Comparison of ENCODE assay signal across 7 mouse cellular contexts in genomic region chr9:36916362-36916761, GRCm38 (mm10).
DNase-seq lines count a peak whose midpoint lies in the region; ATAC-seq and TF ChIP-seq lines count a peak whose summit lies in the region.

No protein-coding gene starts in this region.

- DNase-seq in adrenal gland, postnatal 14 days, result peak; percentile 79
- DNase-seq in embryo, embryonic 9.5 days (ENCODE audit: extremely low spot score), result peak; percentile 84
- peak; percentile 96 for DNase-seq in heart, adult 11 months
- DNase-seq in left cerebral cortex, postnatal 36 days (ENCODE audit: low spot score in 2 of 2), result peak; percentile 85
- peak in 1 of 2 experiments; percentile 40 for DNase-seq in spleen, adult 2 months (ENCODE audit: low read depth in 1 of 2, low spot score in 2 of 2)

- no peak overlapping the region for H3K4me3 ChIP-seq in intestine, postnatal 0 days (ENCODE audit: low read depth, low read length)
- no peak overlapping the region for H3K4me3 ChIP-seq in midbrain, embryonic 15.5 days
- no peak overlapping the region for H3K4me3 ChIP-seq in spleen, adult 2 months (ENCODE audit: extremely low read depth, insufficient read depth, insufficient read length)

- no peaks in the 10 kb centered on the region for H3K9me3 ChIP-seq in intestine, postnatal 0 days (ENCODE audit: control insufficient read depth)
- no peaks in the 10 kb centered on the region for H3K9me3 ChIP-seq in midbrain, embryonic 15.5 days

- H3K27ac ChIP-seq in intestine, postnatal 0 days (ENCODE audit: low read depth, low read length), result no peak overlapping the region
- H3K27ac ChIP-seq in midbrain, embryonic 15.5 days, result no peak overlapping the region
- no peak overlapping the region for H3K27ac ChIP-seq in spleen, adult 2 months (ENCODE audit: insufficient read depth, low read length)

- no peaks in the 10 kb centered on the region for H3K27me3 ChIP-seq in intestine, postnatal 0 days (replicated peaks; ENCODE audit: control insufficient read depth, insufficient read depth, low read length)
- no peaks in the 10 kb centered on the region for H3K27me3 ChIP-seq in midbrain, embryonic 15.5 days (replicated peaks)
- H3K27me3 ChIP-seq in spleen, adult 2 months (ENCODE audit: control insufficient read depth, insufficient read depth, low read length), result no peaks in the 10 kb centered on the region

- no peaks in the 10 kb centered on the region for H3K36me3 ChIP-seq in intestine, postnatal 0 days (ENCODE audit: control insufficient read depth, insufficient read depth)
- H3K36me3 ChIP-seq in midbrain, embryonic 15.5 days (replicated peaks), result no peaks in the 10 kb centered on the region
- H3K36me3 ChIP-seq in spleen, adult 2 months (ENCODE audit: control insufficient read depth, insufficient read depth, low read length), result no peaks in the 10 kb centered on the region

- intact Hi-C loops in left cerebral cortex, postnatal 36 days (cut with DNase I), result loop anchor here (1.0 to 5.0 kb wide), 2 partner anchors 46 to 230 kb away; no protein-coding TSS in a partner anchor

- 5% methylated on average over 6 of the region's 6 CpGs for WGBS in intestine, postnatal 0 days
- WGBS in midbrain, embryonic 15.5 days, result 2% methylated on average over 6 of the region's 6 CpGs
- WGBS in spleen, adult 2 months, result 8% methylated on average over 6 of the region's 6 CpGs

- TF ChIP-seq POLR2A in spleen, adult 2 months (IDR thresholded peaks at IDR 0.05; ENCODE audit: low read depth, low read length), result no peak

- no peak overlapping the region for H3K9ac ChIP-seq in intestine, postnatal 0 days (ENCODE audit: low read depth, low read length)
- no peak overlapping the region for H3K9ac ChIP-seq in midbrain, embryonic 15.5 days

- H3K4me1 ChIP-seq in intestine, postnatal 0 days (replicated peaks; ENCODE audit: control insufficient read depth, insufficient read depth, low read length), result no peaks in the 10 kb centered on the region
- peaks cover 12% of the 10 kb centered on the region for H3K4me1 ChIP-seq in midbrain, embryonic 15.5 days
- no peaks in the 10 kb centered on the region for H3K4me1 ChIP-seq in spleen, adult 2 months (ENCODE audit: control insufficient read depth, insufficient read depth, insufficient read length)

- ATAC-seq in intestine, postnatal 0 days, result peak; percentile 47; the same call in 1 of the 2 replicates
- ATAC-seq in midbrain, embryonic 15.5 days (replicated peaks), result peak; percentile 67

- H3K4me2 ChIP-seq in intestine, postnatal 0 days (replicated peaks; ENCODE audit: low read depth), result 0 out of 2 replicates have a peak overlapping the region, but pooled peaks have one; percentile 21
- H3K4me2 ChIP-seq in midbrain, embryonic 15.5 days, result 0 out of 2 replicates have a peak overlapping the region, but pooled peaks have one; percentile 18

- TF ChIP-seq CTCF in intestine, postnatal 0 days (IDR thresholded peaks at IDR 0.05; ENCODE audit: low read depth), result peak; percentile 94
- peak; percentile 60; the same call in 1 of the 2 replicates for TF ChIP-seq CTCF in spleen, adult 2 months (IDR thresholded peaks at IDR 0.05; ENCODE audit: extremely low read depth, insufficient read depth, insufficient read length, insufficient replicate concordance)
